Mouse (Mus musculus) erythroblast, embryonic 14.5 days (primary cell): ENCODE results near the gene Svep1.

Source experiments
- GATA1 ChIP-seq: IDR thresholded peaks from 2 replicates; pipeline ENCODE4 v1.6.1; 2012; ENCODE audit warnings: low read length, inconsistent platforms, mixed read lengths
- TAL1 ChIP-seq: IDR thresholded peaks from 3 replicates; pipeline ENCODE4 v1.6.1; 2012; ENCODE audit warnings: low read length, inconsistent platforms, mixed read lengths

- TF ChIP-seq GATA1 = no peak
- TF ChIP-seq TAL1 = no peak
Observed at GRCm38 (mm10) chr4:58149186-58149585, 57.5 kb downstream of the Svep1 start.
